Mouse (Mus musculus): ENCODE data around the gene Togaram2.

DNA sequence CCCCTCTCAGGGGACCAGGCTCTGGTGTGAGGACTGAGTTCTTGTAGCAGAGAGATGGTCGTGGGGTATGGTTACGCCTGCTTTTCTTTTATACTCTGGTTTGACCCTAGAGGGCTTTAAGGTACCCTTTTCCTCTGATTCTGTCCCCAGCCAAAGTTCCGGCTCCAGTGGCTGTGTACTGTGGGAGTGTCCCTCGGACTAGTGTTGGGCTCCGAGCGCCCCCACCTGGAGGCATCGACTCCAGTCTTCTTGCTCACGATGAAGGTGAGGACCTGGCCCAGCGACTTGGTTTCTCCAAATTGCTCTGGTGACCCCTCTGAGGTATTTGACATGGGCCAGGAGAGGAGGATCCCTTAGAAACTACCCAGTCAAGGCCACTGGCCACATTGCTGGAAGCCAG is 14.4 kb downstream of the Togaram2 start:
- TF ChIP-seq CTCF (conservative IDR thresholded peaks at IDR 0.05; ENCODE audit: insufficient read depth, insufficient read length, low read depth, low read length) = no peak; the same call in 1 of the 2 replicates
- TF ChIP-seq POLR2A (IDR thresholded peaks at IDR 0.05; ENCODE audit: low read depth, low read length) = no peak
